Mouse (Mus musculus) heart, adult 18-20 months (tissue): ENCODE data around the gene Aspdh. TPM values are rescaled to one million over a fixed set of nuclear protein-coding genes. Genes with fewer than 3 reads are reported as not detected.

ENCODE experiments used
- DNase-seq, 2 experiments: peaks; one replicate each; pipeline ENCODE4 v3.0.0; 2021 to 2022; ENCODE audit warnings: mixed read lengths in 1 of 2
- long read RNA-seq, 2 experiments: library from polyadenylated mRNA; stranded (forward); transcript quantifications; one replicate each; pipeline ENCODE4 v2.0.0; 2021
- total RNA-seq, 2 experiments: library from RNA; stranded (reverse); gene quantifications; 2 replicates each; pipeline ENCODE4 v1.2.3; 2021

Aspdh gene
- total RNA-seq: 1 to 10 TPM in 1 of 2 experiments, under 1 TPM in 1; 0.41 to 1.4 TPM
- long read RNA-seq, experiment 1: 0 reads
- long read RNA-seq, experiment 2, partial matches to known transcripts: 0 of 1 reads
- long read RNA-seq, experiment 2, other reads (novel, unspliced or antisense): 1 of 1 reads

- DNase-seq: no peak
These were observed at the start of gene Aspdh for GRCm38 (mm10) chr7:44465111-44465510. Gene Aspdh (plus strand): TSS chr7:44465391.

- DNase-seq: no peak
These were observed 37.5 kb upstream of the Aspdh start for GRCm38 (mm10) chr7:44427666-44428065.

- DNase-seq: no peak
These were observed 36.8 kb upstream of the Aspdh start for GRCm38 (mm10) chr7:44428171-44428950.

- DNase-seq: no peak
These were observed 36.1 kb upstream of the Aspdh start, which contains the start of gene Lrrc4b for GRCm38 (mm10) chr7:44428968-44429521. Gene Lrrc4b (plus strand): TSS chr7:44429018.

- DNase-seq: no peak
These were observed 35.4 kb upstream of the Aspdh start for GRCm38 (mm10) chr7:44429534-44430488.

- DNase-seq: no peak
These were observed 32.6 kb upstream of the Aspdh start for GRCm38 (mm10) chr7:44432550-44432949.

GRCm38 (mm10) chr7:44433371-44433770, 31.8 kb upstream of the Aspdh start:
- DNase-seq: no peak

- no peak for DNase-seq
These were observed 31.1 kb upstream of the Aspdh start for GRCm38 (mm10) chr7:44434089-44434488.

- no peak for DNase-seq
These were observed 29.4 kb upstream of the Aspdh start for GRCm38 (mm10) chr7:44435796-44436195.

GRCm38 (mm10) chr7:44436267-44436666, 28.9 kb upstream of the Aspdh start:
- no peak for DNase-seq

- no peak for DNase-seq
These were observed 28.0 kb upstream of the Aspdh start for GRCm38 (mm10) chr7:44437188-44437587.

GRCm38 (mm10) chr7:44437933-44438332, 27.3 kb upstream of the Aspdh start:
- no peak for DNase-seq

GRCm38 (mm10) chr7:44439696-44440095, 25.5 kb upstream of the Aspdh start:
- DNase-seq: no peak

- no peak for DNase-seq
These were observed 24.7 kb upstream of the Aspdh start for GRCm38 (mm10) chr7:44440479-44440878.

GRCm38 (mm10) chr7:44441180-44441579, 24.0 kb upstream of the Aspdh start:
- no peak for DNase-seq

- no peak for DNase-seq
These were observed 23.5 kb upstream of the Aspdh start for GRCm38 (mm10) chr7:44441648-44442109.

- DNase-seq: no peak
These were observed 22.8 kb upstream of the Aspdh start for GRCm38 (mm10) chr7:44442407-44442821.

- no peak for DNase-seq
These were observed 21.7 kb upstream of the Aspdh start for GRCm38 (mm10) chr7:44443268-44444173.

- peak in 1 of 2 experiments; percentile 45 for DNase-seq
These were observed 20.2 kb upstream of the Aspdh start for GRCm38 (mm10) chr7:44444886-44445527.

- no peak for DNase-seq
These were observed 19.7 kb upstream of the Aspdh start for GRCm38 (mm10) chr7:44445528-44445923.
